Mouse (Mus musculus) kidney, embryonic 16.5 days (tissue): Measurements from ENCODE around the gene Twist2. TPM values are rescaled to one million over a fixed set of nuclear protein-coding genes. Genes with fewer than 3 reads are reported as not detected.

Source experiments
- ATAC-seq: fragments of 200-750 bp; cut with Nextera tagmentation; 2 replicates; pipeline ENCODE4 v1.8.0; 2017; ENCODE audit warnings: moderate TSS enrichment; ENCODE audit not compliant: low FRiP score, low TSS enrichment
- H3K27ac ChIP-seq: fragments of 300-500 bp; sonication (generic); 2 replicates; pipeline ENCODE4 v1.5.1; 2014; ENCODE audit warnings: low read length
- H3K27me3 ChIP-seq: fragments of 300-500 bp; sonication (generic); 2 replicates; pipeline ENCODE4 v1.6.1; 2014; ENCODE audit warnings: low read length, control low read depth, mixed read lengths; ENCODE audit not compliant: insufficient read depth
- H3K36me3 ChIP-seq: fragments of 300-500 bp; sonication (generic); 2 replicates; pipeline ENCODE4 v1.6.1; 2014; ENCODE audit warnings: low read length, control low read depth, mixed read lengths; ENCODE audit not compliant: insufficient read depth
- H3K4me1 ChIP-seq: fragments of 300-500 bp; sonication (generic); 2 replicates; pipeline ENCODE4 v1.6.1; 2014; ENCODE audit warnings: low read length, control low read depth, mixed read lengths; ENCODE audit not compliant: insufficient read depth
- H3K4me2 ChIP-seq: fragments of 300-500 bp; sonication (generic); replicated peaks from 2 replicates; pipeline ENCODE4 v1.6.1; 2014; ENCODE audit warnings: low read depth, low read length
- H3K4me3 ChIP-seq: fragments of 300-500 bp; sonication (generic); 2 replicates; pipeline ENCODE4 v1.5.1; 2014; ENCODE audit warnings: mild to moderate bottlenecking, low read length
- H3K9ac ChIP-seq: fragments of 300-500 bp; sonication (generic); replicated peaks from 2 replicates; pipeline ENCODE4 v1.6.1; 2014; ENCODE audit warnings: low read length
- H3K9me3 ChIP-seq: fragments of 300-500 bp; sonication (generic); 2 replicates; pipeline ENCODE4 v1.6.1; 2016; ENCODE audit warnings: low read length, control low read depth
- WGBS: fragments of 180-500 bp; shearing (Covaris S2); extraction: QIAGEN DNeasy Blood & Tissue Kit; methylation state at CpG from one replicate; pipeline ENCODE4 v1.1.7; 2014; 5-methylcytosine and 5-hydroxymethylcytosine counted together
- polyA plus RNA-seq: library from polyadenylated mRNA; unstranded; fragments of >200 nt; fragmentation: Nextera tagmentation; extraction: Ambion mirVana; gene quantifications from 2 replicates; pipeline ENCODE4 v1.2.1, GENCODE M21; 2015

Twist2 gene
- 8.3 TPM in 2 replicates for polyA plus RNA-seq

DNA sequence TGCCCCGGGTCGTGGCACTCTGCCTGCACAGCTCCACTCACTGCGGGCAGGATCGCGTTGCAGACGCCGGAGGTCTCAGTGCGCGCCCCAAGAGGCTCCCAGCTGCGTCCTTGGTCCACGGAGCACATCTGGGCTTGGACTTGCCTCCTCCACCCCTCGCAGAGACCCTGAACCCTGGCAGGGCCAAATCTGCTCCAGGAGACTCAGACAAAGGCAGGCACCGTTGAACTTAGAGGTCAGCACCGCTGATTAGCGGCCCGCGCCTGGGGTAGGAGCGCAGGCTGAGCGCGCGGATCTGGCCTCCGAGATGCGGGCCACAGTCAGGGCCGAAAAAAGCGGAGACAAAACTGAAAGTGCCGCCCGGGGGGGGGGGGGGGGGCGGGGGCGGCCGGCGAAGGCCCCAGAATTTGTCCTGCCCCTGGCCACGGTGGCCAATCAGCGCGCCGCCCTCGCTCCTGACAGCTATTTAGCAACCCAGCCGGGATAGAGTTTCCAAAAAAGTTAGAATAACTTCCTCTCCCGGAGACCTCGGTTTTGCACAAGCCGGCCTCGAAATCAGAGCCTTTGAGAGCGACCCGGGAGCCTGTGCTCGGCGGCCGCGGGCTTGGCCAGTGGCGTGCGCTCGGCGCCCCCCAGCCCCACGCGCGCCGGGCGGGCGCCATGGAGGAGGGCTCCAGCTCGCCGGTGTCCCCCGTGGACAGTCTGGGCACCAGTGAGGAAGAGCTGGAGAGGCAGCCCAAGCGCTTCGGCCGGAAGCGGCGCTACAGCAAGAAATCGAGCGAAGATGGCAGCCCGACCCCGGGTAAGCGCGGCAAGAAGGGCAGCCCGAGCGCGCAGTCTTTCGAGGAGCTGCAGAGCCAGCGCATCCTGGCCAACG is at the start of gene Twist2:
Gene Twist2, plus strand, starts transcription at position 495 of the 877 bp plus-strand sequence.
- Histone ChIP-seq H3K4me2 (peak within 1 kb of the TSS; percentile 93), H3K4me3 (peak within 1 kb of the TSS; percentile 60), H3K4me1 (peaks cover 29% of the 10 kb centered on the region), H3K36me3 (no peaks in the 10 kb centered on the region), H3K27ac (no peak within 1 kb of the TSS), H3K9ac (peak within 1 kb of the TSS; percentile 69), H3K27me3 (peaks cover 68% of the 10 kb centered on the region), H3K9me3 (no peaks in the 10 kb centered on the region)
- peak; percentile 58 for ATAC-seq
- under 1% methylated on average over 67 of the region's 77 CpGs for WGBS

- Histone ChIP-seq H3K4me1 (no peaks in the 10 kb centered on the region), H3K4me2 (no peak overlapping the region), H3K4me3 (no peak overlapping the region), H3K27ac (no peak overlapping the region), H3K9ac (no peak overlapping the region), H3K27me3 (peaks cover 48% of the 10 kb centered on the region), H3K36me3 (no peaks in the 10 kb centered on the region), H3K9me3 (no peaks in the 10 kb centered on the region)
- WGBS = 84% methylated on average over 9 of the region's 9 CpGs
- no peak for ATAC-seq
These were observed 48.3 kb upstream of the Twist2 start for GRCm38 (mm10) chr1:91752931-91753330.

DNA sequence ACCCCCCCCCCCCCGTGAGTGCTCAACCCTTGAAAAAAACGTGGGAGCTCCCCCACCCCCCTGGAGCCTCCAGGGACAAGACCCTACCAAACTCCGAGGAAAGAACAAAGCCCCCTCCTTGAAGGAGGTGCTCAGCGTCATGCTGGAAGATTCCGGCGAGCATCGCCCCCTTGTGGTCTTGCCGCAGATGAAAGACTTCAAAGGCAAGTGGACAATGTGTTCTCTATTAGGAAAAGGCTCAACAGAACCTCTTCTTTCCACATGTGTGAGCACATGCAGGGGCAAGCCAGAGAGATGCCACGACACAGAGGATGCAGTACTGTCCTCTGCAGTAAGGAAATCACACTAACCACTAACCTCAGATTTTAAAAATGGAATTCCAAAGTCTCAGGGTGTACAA is 46.2 kb upstream of the Twist2 start:
- 3% methylated on average over 9 of the region's 9 CpGs for WGBS
- ATAC-seq = peak; percentile 35; the same call in 1 of the 2 replicates
- Histone ChIP-seq H3K4me1 (peaks cover 3% of the 10 kb centered on the region; the same call in 1 of the 2 replicates), H3K36me3 (no peaks in the 10 kb centered on the region), H3K4me2 (peak overlapping the region; percentile 29; the same call in 1 of the 2 replicates), H3K9me3 (no peaks in the 10 kb centered on the region), H3K27ac (no peak overlapping the region), H3K9ac (no peak overlapping the region), H3K4me3 (no peak overlapping the region; the same call in 1 of the 2 replicates), H3K27me3 (peaks cover 44% of the 10 kb centered on the region)

GRCm38 (mm10) chr1:91757292-91757691 is 44.0 kb upstream of the Twist2 start:
- no peak overlapping the region for H3K27ac ChIP-seq
- H3K4me1 ChIP-seq = peaks cover 10% of the 10 kb centered on the region; the same call in 1 of the 2 replicates
- H3K9ac ChIP-seq = no peak overlapping the region
- H3K27me3 ChIP-seq = peaks cover 55% of the 10 kb centered on the region
- ATAC-seq = no peak
- no peaks in the 10 kb centered on the region for H3K9me3 ChIP-seq
- H3K4me3 ChIP-seq = peak overlapping the region; percentile 0; the same call in 1 of the 2 replicates
- 28% methylated on average over 16 of the region's 16 CpGs for WGBS
- H3K4me2 ChIP-seq = peak overlapping the region; percentile 17; the same call in 1 of the 2 replicates
- no peaks in the 10 kb centered on the region for H3K36me3 ChIP-seq

DNA sequence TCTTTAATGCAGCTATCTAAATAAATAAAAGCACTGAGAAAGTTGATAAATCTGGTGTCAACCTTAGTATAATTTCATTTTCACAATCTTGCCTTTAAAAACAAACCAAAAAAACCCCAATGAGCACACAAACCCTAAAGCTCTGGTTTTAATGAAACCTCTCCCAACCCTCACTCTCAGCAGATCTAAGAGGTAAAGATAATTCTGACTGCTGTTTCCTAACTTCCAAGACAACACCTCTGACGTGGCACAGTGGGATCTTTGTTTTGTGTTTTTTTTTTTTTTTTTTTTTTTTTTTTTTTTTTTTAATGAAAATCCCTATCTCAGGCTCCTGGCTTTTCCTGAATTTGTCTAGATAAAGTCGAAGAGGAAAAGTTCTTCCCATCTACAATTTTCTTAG is 43.1 kb upstream of the Twist2 start:
- Histone ChIP-seq H3K9me3 (no peaks in the 10 kb centered on the region), H3K4me3 (no peak overlapping the region), H3K27ac (no peak overlapping the region), H3K9ac (no peak overlapping the region), H3K4me1 (peaks cover 10% of the 10 kb centered on the region; the same call in 1 of the 2 replicates), H3K27me3 (peaks cover 57% of the 10 kb centered on the region), H3K4me2 (no peak overlapping the region), H3K36me3 (no peaks in the 10 kb centered on the region)
- no peak for ATAC-seq
- 19% methylated on average over 2 of the region's 2 CpGs for WGBS

- peaks cover 52% of the 10 kb centered on the region for H3K27me3 ChIP-seq
- no peak overlapping the region for H3K4me3 ChIP-seq
- H3K9me3 ChIP-seq = no peaks in the 10 kb centered on the region
- H3K4me2 ChIP-seq = no peak overlapping the region
- H3K27ac ChIP-seq = no peak overlapping the region
- H3K9ac ChIP-seq = no peak overlapping the region
- ATAC-seq = no peak
- H3K36me3 ChIP-seq = no peaks in the 10 kb centered on the region
- H3K4me1 ChIP-seq = peaks cover 10% of the 10 kb centered on the region; the same call in 1 of the 2 replicates
- 26% methylated on average over 12 of the region's 12 CpGs for WGBS
These were observed 42.4 kb upstream of the Twist2 start for GRCm38 (mm10) chr1:91758600-91759515.

- WGBS = 53% methylated on average over 14 of the region's 14 CpGs
- Histone ChIP-seq H3K4me2 (no peak overlapping the region), H3K4me3 (no peak overlapping the region), H3K27ac (no peak overlapping the region), H3K27me3 (peaks cover 51% of the 10 kb centered on the region), H3K9me3 (no peaks in the 10 kb centered on the region), H3K4me1 (peaks cover 10% of the 10 kb centered on the region; the same call in 1 of the 2 replicates), H3K9ac (no peak overlapping the region), H3K36me3 (no peaks in the 10 kb centered on the region)
- ATAC-seq = no peak
These were observed 40.9 kb upstream of the Twist2 start for GRCm38 (mm10) chr1:91760140-91760986.

GRCm38 (mm10) chr1:91762528-91763091 is 38.7 kb upstream of the Twist2 start:
- WGBS = 60% methylated on average over 12 of the region's 12 CpGs
- ATAC-seq = no peak
- Histone ChIP-seq H3K27ac (no peak overlapping the region), H3K9me3 (no peaks in the 10 kb centered on the region), H3K27me3 (peaks cover 38% of the 10 kb centered on the region), H3K4me1 (peaks cover 10% of the 10 kb centered on the region; the same call in 1 of the 2 replicates), H3K4me3 (no peak overlapping the region), H3K9ac (no peak overlapping the region), H3K36me3 (no peaks in the 10 kb centered on the region), H3K4me2 (no peak overlapping the region)
